Mouse (Mus musculus): Measurements from ENCODE around the gene Hist1h4b.

DNA sequence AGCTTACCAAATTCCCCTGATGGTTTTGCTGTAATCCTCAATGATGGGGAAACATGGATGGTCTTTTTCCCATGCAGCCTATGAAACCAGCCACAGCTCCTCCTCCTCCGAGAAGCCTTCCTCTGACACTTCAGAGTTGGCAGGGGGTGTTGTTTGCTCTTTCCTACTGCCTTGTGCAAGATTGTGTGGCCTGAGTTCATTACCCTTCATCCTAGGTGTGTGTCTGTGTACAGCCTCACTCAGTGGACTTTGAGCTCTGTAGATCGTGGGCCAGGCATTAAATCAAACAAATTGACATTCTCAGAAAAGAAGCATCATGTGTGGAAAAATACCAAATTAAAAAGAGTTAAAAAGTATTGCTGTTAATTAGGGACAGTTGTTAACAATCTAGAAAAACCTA lies 47.7 kb downstream of the Hist1h4b start:
- TF ChIP-seq CTCF (IDR thresholded peaks at IDR 0.05; ENCODE audit: borderline replicate concordance, control insufficient read depth, extremely low read depth, insufficient read depth, low read length, poor library complexity): no peak
- no peak for TF ChIP-seq POLR2A (IDR thresholded peaks at IDR 0.05; ENCODE audit: control insufficient read depth, extremely low read depth, insufficient read depth, low read length, poor library complexity)

Measured in thymus, adult 2 months (tissue).